Mouse (Mus musculus) heart, embryonic 10.5 days (tissue): ENCODE data around the gene Sds. TPM values are rescaled to one million over a fixed set of nuclear protein-coding genes. Genes with fewer than 3 reads are reported as not detected.
A peak's percentile ranks its signal among the peaks of the same experiment; 100 is the strongest.

Source experiments
- DNase-seq: peaks from one replicate; pipeline ENCODE4 v3.0.0-alpha.2; 2017; ENCODE audit warnings: low spot score
- H3K27ac ChIP-seq: fragments of 300-500 bp; sonication (generic); 2 replicates; pipeline ENCODE4 v1.5.1; 2016; ENCODE audit warnings: mild to moderate bottlenecking
- H3K27me3 ChIP-seq: fragments of 300-500 bp; sonication (generic); 2 replicates; pipeline ENCODE4 v1.6.1; 2016; ENCODE audit warnings: mild to moderate bottlenecking; ENCODE audit not compliant: poor library complexity, insufficient read depth, severe bottlenecking
- H3K36me3 ChIP-seq: fragments of 300-500 bp; sonication (generic); 2 replicates; pipeline ENCODE4 v1.6.1; 2016; ENCODE audit warnings: mild to moderate bottlenecking, moderate library complexity
- H3K4me1 ChIP-seq: fragments of 300-500 bp; sonication (generic); 2 replicates; pipeline ENCODE4 v1.6.1; 2016; ENCODE audit warnings: mild to moderate bottlenecking
- H3K4me3 ChIP-seq: fragments of 300-500 bp; sonication (generic); 2 replicates; pipeline ENCODE4 v1.5.1; 2016; ENCODE audit warnings: mild to moderate bottlenecking, moderate library complexity
- H3K9me3 ChIP-seq: fragments of 300-500 bp; sonication (generic); 2 replicates; pipeline ENCODE4 v1.6.1; 2016; ENCODE audit warnings: mild to moderate bottlenecking, moderate library complexity
- WGBS: fragments of 180-500 bp; shearing (Covaris S2); methylation state at CpG from one replicate; pipeline ENCODE4 v1.1.7; 2016; 5-methylcytosine and 5-hydroxymethylcytosine counted together
- polyA plus RNA-seq: library from polyadenylated mRNA; unstranded; fragments of >200 nt; fragmentation: Nextera tagmentation; extraction: Ambion mirVana; gene quantifications from 2 replicates; pipeline ENCODE4 v1.2.1, GENCODE M21; 2016

Gene Sds
- polyA plus RNA-seq: 0.16 and 0.23 TPM in 2 replicates

DNA sequence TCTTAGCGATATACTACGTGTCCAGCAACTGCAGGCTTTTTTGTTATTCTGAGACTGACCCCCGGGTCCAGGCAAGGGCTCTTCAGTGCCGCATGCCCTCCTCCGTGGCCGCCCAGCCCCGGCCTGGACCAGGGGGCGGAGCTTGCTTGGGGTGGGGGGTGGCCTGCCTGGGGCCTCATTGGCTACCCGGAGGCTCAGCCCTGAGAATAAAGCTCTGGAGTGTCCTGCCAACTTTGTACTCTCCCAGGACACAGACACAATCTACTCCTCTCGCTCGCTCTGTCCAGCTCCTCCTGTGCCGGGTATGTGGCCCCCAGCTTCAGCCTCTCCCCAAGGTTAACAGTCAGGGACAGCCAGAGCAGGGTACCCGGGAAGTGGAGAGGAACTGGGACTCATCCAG lies at the start of gene Sds:
Sds (plus strand) TSS at position 231 of the 400 bp plus-strand sequence.
- Histone ChIP-seq H3K4me3 (peak within 1 kb of the TSS; percentile 30; the same call in 1 of the 2 replicates), H3K27me3 (peaks cover 40% of the 10 kb centered on the region), H3K4me1 (peaks cover 14% of the 10 kb centered on the region), H3K27ac (no peak within 1 kb of the TSS), H3K36me3 (no peaks in the 10 kb centered on the region), H3K9me3 (no peaks in the 10 kb centered on the region)
- no peak for DNase-seq
- WGBS: 11% methylated on average over 13 of the region's 13 CpGs

DNA sequence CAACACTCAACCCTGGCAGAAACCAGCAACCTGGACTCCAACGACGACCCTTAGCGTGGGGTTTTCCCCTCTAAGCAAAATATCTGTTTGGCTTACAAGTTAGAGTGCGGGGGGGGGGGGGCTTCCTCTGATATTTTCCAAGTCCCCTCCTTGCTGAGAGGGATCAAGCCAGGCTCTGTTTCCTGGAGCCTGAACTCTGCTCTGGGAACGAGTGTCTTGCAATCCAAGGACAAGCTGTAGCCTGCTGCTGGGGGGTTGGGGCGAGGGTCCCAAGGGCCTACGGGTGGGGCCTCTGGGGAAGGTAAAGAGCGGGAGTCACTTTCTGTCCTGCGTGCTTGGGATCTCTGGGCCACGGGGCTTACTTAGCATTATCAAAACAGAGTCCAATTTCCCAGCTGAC lies 49.8 kb upstream of the Sds start:
- Histone ChIP-seq H3K4me3 (no peak overlapping the region), H3K36me3 (no peaks in the 10 kb centered on the region), H3K4me1 (peaks cover 10% of the 10 kb centered on the region; the same call in 1 of the 2 replicates), H3K9me3 (no peaks in the 10 kb centered on the region), H3K27me3 (peaks cover 100% of the 10 kb centered on the region), H3K27ac (no peak overlapping the region)
- WGBS: 0% methylated on average over 10 of the region's 10 CpGs
- no peak for DNase-seq

DNA sequence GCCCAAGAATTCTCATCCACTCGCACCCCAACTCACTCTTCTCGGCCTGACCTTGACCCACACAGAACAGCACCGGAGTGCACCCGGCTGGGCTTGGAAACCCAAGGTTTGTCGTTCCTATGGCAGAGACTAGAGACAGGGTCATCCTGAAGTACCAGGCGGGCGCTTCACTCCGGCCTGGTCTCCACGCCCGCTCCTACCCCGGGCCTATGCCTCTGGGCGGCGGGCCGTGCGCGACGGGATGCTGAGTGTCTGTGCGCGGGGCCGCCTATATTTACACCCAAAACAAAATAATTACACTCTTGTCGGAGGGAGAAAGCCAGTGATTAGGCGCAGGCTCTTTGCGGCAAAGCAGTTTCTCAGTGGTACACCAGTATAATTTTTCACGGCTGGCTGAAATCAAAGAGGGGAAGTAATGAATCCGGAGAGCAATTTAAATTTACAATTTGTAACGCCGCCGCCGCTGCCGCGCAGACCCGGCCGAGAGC lies 48.8 kb upstream of the Sds start:
- Histone ChIP-seq H3K27ac (no peak overlapping the region), H3K27me3 (peaks cover 100% of the 10 kb centered on the region), H3K9me3 (no peaks in the 10 kb centered on the region), H3K4me1 (peaks cover 19% of the 10 kb centered on the region), H3K4me3 (no peak overlapping the region), H3K36me3 (no peaks in the 10 kb centered on the region)
- DNase-seq: no peak
- WGBS: under 1% methylated on average over 33 of the region's 33 CpGs

DNA sequence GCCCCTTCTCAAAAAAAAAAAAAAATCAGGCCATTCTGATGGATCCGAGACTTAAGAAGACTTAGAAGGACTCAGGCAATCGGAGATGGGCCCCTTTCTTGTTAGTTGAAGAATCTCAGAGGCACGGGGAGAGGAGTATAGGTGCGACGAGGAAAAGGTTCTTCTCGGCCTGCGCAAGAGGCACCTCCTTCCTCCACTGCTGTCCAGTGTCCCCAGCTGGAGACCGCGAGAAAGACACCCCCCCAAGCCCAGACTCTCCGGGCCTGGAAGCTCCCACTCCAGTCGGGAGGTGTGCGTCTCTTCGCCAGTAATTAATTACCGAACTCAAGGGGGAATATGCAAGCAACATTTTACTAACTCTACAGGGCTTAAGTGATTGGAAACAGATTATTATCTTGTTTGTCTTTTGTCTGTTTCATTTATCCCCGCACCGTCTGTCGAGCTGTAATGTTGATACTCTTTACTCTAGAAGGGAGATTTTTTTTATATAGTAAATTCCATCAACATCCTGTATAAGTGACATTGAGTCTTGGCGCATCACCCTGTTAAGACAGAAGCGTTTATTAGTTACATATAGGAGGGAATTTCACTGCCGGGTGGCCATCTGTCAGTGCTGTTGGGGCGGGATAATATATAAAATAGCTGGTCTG lies 48.0 kb upstream of the Sds start:
- no peaks in the 10 kb centered on the region for H3K36me3 ChIP-seq
- DNase-seq: no peak
- no peak overlapping the region for H3K4me3 ChIP-seq
- WGBS: 2% methylated on average over 21 of the region's 21 CpGs
- peaks cover 100% of the 10 kb centered on the region for H3K27me3 ChIP-seq
- H3K9me3 ChIP-seq: no peaks in the 10 kb centered on the region
- peaks cover 21% of the 10 kb centered on the region for H3K4me1 ChIP-seq
- no peak overlapping the region for H3K27ac ChIP-seq

DNA sequence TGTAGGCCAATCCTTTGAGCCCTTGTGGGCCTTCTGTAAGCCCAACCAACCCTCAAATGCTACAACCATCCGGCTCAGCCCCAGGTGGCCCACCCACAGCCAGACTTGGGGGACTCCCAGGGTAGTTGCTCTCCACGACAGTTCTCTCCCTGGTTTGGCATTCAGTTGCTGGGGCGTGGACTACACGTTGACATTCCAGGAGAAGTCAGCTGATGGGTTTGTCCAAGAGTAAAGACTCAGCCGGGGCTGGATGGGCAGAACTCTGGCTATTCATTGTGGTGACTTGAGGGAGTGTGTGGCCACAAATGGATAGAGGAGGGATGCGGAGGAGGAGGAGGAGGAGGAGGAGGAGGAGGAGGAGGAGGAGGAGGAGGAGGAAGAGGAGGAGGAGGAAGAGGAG lies 47.3 kb upstream of the Sds start:
- Histone ChIP-seq H3K27me3 (peaks cover 100% of the 10 kb centered on the region), H3K9me3 (no peaks in the 10 kb centered on the region), H3K36me3 (no peaks in the 10 kb centered on the region), H3K4me3 (no peak overlapping the region), H3K27ac (no peak overlapping the region), H3K4me1 (peaks cover 21% of the 10 kb centered on the region)
- 1% methylated on average over 5 of the region's 6 CpGs for WGBS
- DNase-seq: no peak

DNA sequence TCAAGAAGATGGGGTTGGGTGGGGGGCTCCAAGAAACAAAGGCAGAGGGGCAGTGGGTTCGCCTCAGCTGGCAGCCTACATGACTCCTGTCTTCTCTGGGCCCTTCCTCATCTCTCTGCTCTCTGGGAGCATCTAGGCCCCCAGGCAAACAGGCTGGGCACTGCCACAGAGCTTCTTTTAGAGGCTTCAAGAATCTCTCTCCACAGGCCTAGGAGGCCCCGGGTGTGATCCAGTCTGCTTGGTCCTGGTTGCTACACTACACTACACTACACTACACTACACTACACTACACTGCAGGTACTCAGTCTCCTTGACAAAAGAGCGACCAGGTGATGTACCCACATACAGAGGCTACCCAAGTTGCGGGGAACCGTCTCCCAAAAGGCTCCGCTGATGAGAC lies 46.6 kb upstream of the Sds start:
- 11% methylated on average over 6 of the region's 6 CpGs for WGBS
- H3K27ac ChIP-seq: no peak overlapping the region
- DNase-seq: no peak
- no peaks in the 10 kb centered on the region for H3K9me3 ChIP-seq
- H3K4me3 ChIP-seq: no peak overlapping the region
- peaks cover 100% of the 10 kb centered on the region for H3K27me3 ChIP-seq
- peaks cover 21% of the 10 kb centered on the region for H3K4me1 ChIP-seq
- H3K36me3 ChIP-seq: no peaks in the 10 kb centered on the region

DNA sequence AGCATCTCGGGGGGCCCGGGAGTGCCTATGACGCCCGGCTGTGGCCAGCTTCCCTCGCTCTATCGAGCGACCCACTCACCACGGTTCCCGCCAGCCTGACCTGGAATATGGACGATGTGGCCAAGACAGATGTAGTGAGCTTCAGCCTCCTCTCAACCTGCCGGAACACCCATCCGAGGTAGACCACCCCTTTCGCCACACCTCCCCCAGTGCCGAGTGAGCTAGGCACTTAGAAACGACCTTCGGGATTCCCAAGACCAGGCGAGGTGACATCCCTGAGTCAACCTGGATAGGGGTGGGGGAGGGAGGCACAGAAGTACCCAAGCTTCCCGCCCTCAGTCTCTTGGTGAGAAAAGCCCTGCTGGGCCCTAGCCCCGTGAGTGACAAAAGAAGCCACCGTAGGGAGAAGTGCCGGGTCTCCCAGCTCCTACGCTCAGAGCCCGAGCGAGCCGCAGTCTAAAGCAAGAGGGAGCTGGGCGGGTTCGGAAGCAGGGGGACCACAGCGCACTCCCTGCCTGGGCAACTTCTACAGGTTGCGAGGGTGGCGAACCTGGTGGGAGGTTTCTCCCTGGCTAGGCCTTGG lies 45.2 kb upstream of the Sds start:
- WGBS: 1% methylated on average over 30 of the region's 30 CpGs
- H3K36me3 ChIP-seq: no peaks in the 10 kb centered on the region
- H3K27me3 ChIP-seq: peaks cover 100% of the 10 kb centered on the region
- DNase-seq: no peak
- H3K4me1 ChIP-seq: peaks cover 28% of the 10 kb centered on the region
- no peak overlapping the region for H3K4me3 ChIP-seq
- no peaks in the 10 kb centered on the region for H3K9me3 ChIP-seq
- H3K27ac ChIP-seq: no peak overlapping the region

DNA sequence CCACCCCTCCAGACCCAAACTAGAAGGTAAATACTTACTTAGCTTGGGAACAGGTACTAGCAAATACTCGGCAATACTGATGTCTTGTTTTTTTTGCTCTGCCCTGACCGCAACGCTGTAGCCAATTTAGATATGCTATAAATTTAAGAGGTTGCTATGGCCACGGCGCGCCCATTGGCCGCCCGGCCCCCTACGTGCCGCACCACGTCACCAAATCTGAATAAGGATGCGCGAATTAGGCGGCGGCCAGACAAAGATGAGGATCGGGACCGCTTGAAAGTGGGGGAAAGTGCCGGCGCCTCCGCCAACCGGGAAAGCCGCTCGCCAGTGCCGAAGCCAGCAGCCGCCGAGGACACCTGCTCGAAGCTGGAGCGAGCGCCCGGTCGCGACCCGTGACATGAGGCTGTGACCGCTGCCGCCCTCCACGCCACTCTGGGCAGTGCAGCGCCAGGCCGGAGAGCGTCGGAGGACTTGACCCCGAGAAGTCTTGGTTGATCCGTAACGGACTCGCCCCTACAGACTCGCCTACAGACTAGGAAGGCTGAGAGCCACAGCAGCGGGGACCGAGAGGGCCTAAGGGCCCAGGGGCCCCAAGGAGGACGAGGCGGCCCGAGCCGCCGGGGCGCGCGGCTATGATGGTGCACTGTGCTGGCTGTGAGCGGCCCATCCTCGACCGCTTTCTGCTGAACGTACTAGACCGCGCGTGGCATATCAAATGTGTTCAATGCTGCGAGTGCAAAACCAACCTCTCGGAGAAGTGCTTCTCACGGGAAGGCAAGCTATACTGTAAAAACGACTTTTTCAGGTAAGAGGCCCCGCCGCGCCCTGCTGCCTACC lies 44.5 kb upstream of the Sds start, which contains the start of gene Lhx5:
Lhx5 (plus strand) TSS at position 51 of the 837 bp plus-strand sequence.
- Histone ChIP-seq H3K4me1 (peaks cover 36% of the 10 kb centered on the region), H3K36me3 (no peaks in the 10 kb centered on the region), H3K9me3 (no peaks in the 10 kb centered on the region), H3K4me3 (peak within 1 kb of the TSS; percentile 29), H3K27ac (no peak within 1 kb of the TSS), H3K27me3 (peaks cover 100% of the 10 kb centered on the region)
- no peak for DNase-seq
- under 1% methylated on average over 69 of the region's 69 CpGs for WGBS

DNA sequence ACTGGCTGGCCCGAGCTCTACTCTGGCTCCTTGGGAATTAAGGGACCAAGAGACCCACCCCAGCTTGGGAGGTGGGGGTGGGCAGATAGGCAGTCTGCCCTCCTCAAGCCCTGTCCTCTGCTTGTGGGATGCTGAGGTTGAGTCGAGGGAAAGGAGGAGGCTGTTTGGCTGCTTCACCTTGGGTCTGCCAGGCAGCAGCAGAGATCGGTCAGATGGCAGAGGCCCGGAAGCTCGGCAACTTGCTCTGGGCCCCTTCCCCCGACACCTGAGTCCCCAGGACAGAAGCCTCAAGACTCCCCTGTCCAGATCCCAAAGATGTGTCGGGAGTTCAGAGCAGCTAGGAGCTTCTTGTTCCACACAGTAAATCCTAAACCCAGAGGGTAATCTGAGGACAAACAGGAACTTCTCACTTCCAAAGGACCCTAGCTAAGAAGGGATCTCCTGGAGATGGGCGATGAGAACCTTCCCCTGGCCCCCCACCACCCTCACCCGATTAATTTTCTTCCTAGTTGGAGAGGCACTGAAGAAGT lies 43.8 kb upstream of the Sds start:
- no peaks in the 10 kb centered on the region for H3K9me3 ChIP-seq
- H3K27ac ChIP-seq: no peak overlapping the region
- DNase-seq: no peak
- WGBS: 2% methylated on average over 9 of the region's 9 CpGs
- no peak overlapping the region for H3K4me3 ChIP-seq
- H3K4me1 ChIP-seq: peaks cover 35% of the 10 kb centered on the region
- peaks cover 100% of the 10 kb centered on the region for H3K27me3 ChIP-seq
- H3K36me3 ChIP-seq: no peaks in the 10 kb centered on the region

DNA sequence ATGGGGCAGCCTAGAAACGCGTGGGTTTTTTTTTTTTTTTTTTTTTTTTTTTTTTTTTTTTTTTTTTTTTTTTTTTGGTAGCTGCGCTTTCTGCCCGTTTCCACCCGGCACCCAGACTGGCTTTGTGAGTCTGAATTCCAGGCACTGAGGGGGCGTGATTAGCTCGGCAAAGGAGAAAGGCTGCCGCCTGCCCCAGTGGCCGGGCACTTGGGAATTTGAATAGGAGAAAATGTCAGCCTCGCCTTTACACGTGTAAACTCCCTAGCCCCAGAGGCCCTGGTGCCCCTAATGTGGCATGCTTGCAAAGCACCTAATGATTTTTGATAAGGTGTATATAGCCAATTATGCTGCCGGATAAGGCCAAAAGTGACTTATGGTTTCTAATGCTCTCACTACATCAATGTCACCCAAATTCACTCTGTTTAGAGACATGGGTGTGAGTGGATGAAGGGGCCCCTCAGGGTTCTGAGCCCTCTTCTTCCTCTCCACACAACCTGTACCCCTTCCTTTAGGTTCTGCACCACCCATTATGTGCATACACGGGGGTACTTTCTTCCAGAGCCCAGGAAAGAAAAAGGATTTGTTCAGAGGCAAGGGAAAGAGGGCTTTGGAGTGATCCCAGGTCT lies 43.1 kb upstream of the Sds start:
- DNase-seq: no peak
- Histone ChIP-seq H3K27ac (no peak overlapping the region), H3K27me3 (peaks cover 100% of the 10 kb centered on the region), H3K9me3 (no peaks in the 10 kb centered on the region), H3K4me3 (no peak overlapping the region), H3K36me3 (no peaks in the 10 kb centered on the region), H3K4me1 (peaks cover 38% of the 10 kb centered on the region)
- WGBS: 2% methylated on average over 13 of the region's 13 CpGs

DNA sequence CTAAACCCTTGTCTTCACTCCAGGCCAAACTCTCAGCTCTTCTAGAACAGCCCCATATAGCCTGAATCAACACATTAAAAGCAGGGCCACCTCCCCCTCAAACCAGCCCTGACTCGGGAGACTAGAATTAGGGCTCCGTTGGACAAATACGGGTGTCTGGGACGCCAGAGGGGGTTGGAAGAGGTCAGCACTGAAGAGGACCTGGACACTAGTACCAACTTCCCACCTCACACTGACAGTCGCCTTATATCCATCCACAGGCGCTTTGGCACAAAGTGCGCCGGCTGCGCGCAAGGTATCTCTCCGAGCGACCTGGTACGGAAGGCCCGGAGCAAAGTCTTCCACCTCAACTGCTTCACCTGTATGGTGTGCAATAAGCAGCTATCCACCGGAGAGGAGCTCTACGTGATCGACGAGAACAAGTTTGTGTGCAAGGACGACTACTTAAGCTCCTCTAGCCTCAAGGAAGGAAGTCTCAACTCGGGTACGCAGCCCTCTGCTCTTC lies 42.0 kb upstream of the Sds start:
- WGBS: 2% methylated on average over 21 of the region's 21 CpGs
- H3K9me3 ChIP-seq: no peaks in the 10 kb centered on the region
- peaks cover 38% of the 10 kb centered on the region for H3K4me1 ChIP-seq
- no peaks in the 10 kb centered on the region for H3K36me3 ChIP-seq
- H3K27ac ChIP-seq: no peak overlapping the region
- H3K27me3 ChIP-seq: peaks cover 100% of the 10 kb centered on the region
- H3K4me3 ChIP-seq: no peak overlapping the region
- DNase-seq: no peak

DNA sequence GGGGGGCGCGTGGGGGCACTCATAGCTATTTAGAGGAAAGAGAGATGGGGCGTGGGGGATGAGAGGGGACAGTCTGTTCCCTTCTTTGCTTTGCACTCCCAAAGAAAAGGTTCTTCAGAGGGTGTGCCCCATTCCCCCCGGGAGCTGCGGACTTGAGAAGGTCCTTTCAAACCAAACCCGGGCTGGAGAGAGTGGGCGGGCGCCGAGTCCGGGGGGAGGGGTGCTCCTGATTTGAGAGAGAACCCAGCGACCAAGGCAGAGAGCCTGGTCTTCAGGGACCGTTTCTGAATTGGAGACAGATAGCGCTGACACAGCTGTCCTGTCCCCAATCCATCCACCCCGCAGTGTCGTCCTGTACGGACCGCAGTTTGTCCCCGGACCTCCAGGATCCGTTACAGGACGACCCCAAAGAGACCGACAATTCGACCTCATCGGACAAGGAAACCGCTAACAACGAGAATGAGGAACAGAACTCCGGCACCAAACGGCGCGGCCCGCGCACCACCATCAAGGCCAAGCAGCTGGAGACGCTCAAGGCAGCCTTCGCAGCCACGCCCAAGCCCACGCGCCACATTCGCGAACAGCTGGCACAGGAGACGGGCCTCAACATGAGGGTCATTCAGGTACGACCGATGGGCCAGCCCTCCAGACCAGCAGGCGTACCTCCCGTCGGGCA lies 41.2 kb upstream of the Sds start:
- no peak for DNase-seq
- Histone ChIP-seq H3K36me3 (no peaks in the 10 kb centered on the region), H3K4me3 (no peak overlapping the region), H3K27ac (no peak overlapping the region), H3K27me3 (peaks cover 100% of the 10 kb centered on the region), H3K9me3 (no peaks in the 10 kb centered on the region), H3K4me1 (peaks cover 47% of the 10 kb centered on the region)
- WGBS: 1% methylated on average over 44 of the region's 44 CpGs
